Mouse (Mus musculus) E14TG2a.4 (cell line): ENCODE results near the gene Platr17.

Experiments used
- CTCF ChIP-seq: conservative IDR thresholded peaks from 2 replicates; pipeline ENCODE4 v1.5.1; 2014; ENCODE audit warnings: low read length
- NANOG ChIP-seq: IDR thresholded peaks from 2 replicates; pipeline ENCODE4 v1.6.1; 2014; ENCODE audit warnings: borderline replicate concordance, low read length, mixed read lengths

GRCm38 (mm10) chr17:33914969-33915391 is 10.0 kb downstream of the Platr17 start:
- peak; percentile 36 for TF ChIP-seq CTCF
- no peak for TF ChIP-seq NANOG
